Mouse (Mus musculus): ENCODE measurements around the gene 9130213A22Rik. TPM values are rescaled to one million over a fixed set of nuclear protein-coding genes. Genes with fewer than 3 reads are reported as not detected.

The 9130213A22Rik gene
- total and polyA plus RNA-seq, 3 experiments = 0.08 to 0.26 TPM; not detected in 1

Other genes with a start within 250 kb of the 9130213A22Rik start
- 0.23 TPM in 2 replicates for gene Rnf222, start 234.0 kb downstream of the 9130213A22Rik start, total RNA-seq (2012; rRNA removed)
- under 1 TPM in 1 of 2 experiments, not detected in 1; 0.28 TPM for gene Rnf222, start 234.0 kb downstream of the 9130213A22Rik start, polyA plus RNA-seq (2012; ENCODE audit: insufficient read depth in 1 of 2, insufficient read length in 2 of 2, low read depth in 1 of 2, low replicate concordance in 2 of 2, missing spikeins in 1 of 2)
- gene Rpl26, start 221.0 kb downstream of the 9130213A22Rik start, total RNA-seq (2012; rRNA removed) = 5,179 and 5,512 TPM in 2 replicates
- 1,000 to 10,000 TPM in 1 of 2 experiments, not detected in 1; 3,167 TPM for gene Rpl26, start 221.0 kb downstream of the 9130213A22Rik start, polyA plus RNA-seq (2012; ENCODE audit: insufficient read depth in 1 of 2, insufficient read length in 2 of 2, low read depth in 1 of 2, low replicate concordance in 2 of 2, missing spikeins in 1 of 2)
- gene Odf4, start 195.5 kb downstream of the 9130213A22Rik start, total RNA-seq (2012; rRNA removed) = not detected in 2 replicates
- gene Odf4, start 195.5 kb downstream of the 9130213A22Rik start, polyA plus RNA-seq (2012; ENCODE audit: insufficient read depth in 1 of 2, insufficient read length in 2 of 2, low read depth in 1 of 2, low replicate concordance in 2 of 2, missing spikeins in 1 of 2) = not detected
- gene Arhgef15, start 165.1 kb downstream of the 9130213A22Rik start, total RNA-seq (2012; rRNA removed) = 0.23 TPM in 1 of 2 replicates, not detected in the other
- gene Arhgef15, start 165.1 kb downstream of the 9130213A22Rik start, polyA plus RNA-seq (2012; ENCODE audit: insufficient read depth in 1 of 2, insufficient read length in 2 of 2, low read depth in 1 of 2, low replicate concordance in 2 of 2, missing spikeins in 1 of 2) = under 1 TPM in 1 of 2 experiments, not detected in 1; 0.74 TPM
- gene Slc25a35, start 154.5 kb downstream of the 9130213A22Rik start, total RNA-seq (2012; rRNA removed) = 3.3 and 4.9 TPM in 2 replicates
- gene Slc25a35, start 154.5 kb downstream of the 9130213A22Rik start, polyA plus RNA-seq (2012; ENCODE audit: insufficient read depth in 1 of 2, insufficient read length in 2 of 2, low read depth in 1 of 2, low replicate concordance in 2 of 2, missing spikeins in 1 of 2) = 1 to 10 TPM in 1 of 2 experiments, not detected in 1; 3.3 TPM
- gene Rangrf, start 147.4 kb downstream of the 9130213A22Rik start, total RNA-seq (2012; rRNA removed) = 182 and 207 TPM in 2 replicates
- gene Rangrf, start 147.4 kb downstream of the 9130213A22Rik start, polyA plus RNA-seq (2012; ENCODE audit: insufficient read depth in 1 of 2, insufficient read length in 2 of 2, low read depth in 1 of 2, low replicate concordance in 2 of 2, missing spikeins in 1 of 2) = 100 to 1,000 TPM in 1 of 2 experiments, not detected in 1; 159 TPM
- 124 and 130 TPM in 2 replicates for gene Pfas, start 114.1 kb downstream of the 9130213A22Rik start, total RNA-seq (2012; rRNA removed)
- gene Pfas, start 114.1 kb downstream of the 9130213A22Rik start, polyA plus RNA-seq (2012; ENCODE audit: insufficient read depth in 1 of 2, insufficient read length in 2 of 2, low read depth in 1 of 2, low replicate concordance in 2 of 2, missing spikeins in 1 of 2) = 100 to 1,000 TPM in 1 of 2 experiments, 10 to 100 TPM in 1; 63.5 to 149 TPM
- gene Ctc1, start 106.7 kb downstream of the 9130213A22Rik start, total RNA-seq (2012; rRNA removed) = 16.0 and 19.5 TPM in 2 replicates
- gene Ctc1, start 106.7 kb downstream of the 9130213A22Rik start, polyA plus RNA-seq (2012; ENCODE audit: insufficient read depth in 1 of 2, insufficient read length in 2 of 2, low read depth in 1 of 2, low replicate concordance in 2 of 2, missing spikeins in 1 of 2) = 10 to 100 TPM in 1 of 2 experiments, not detected in 1; 59.1 TPM
- gene Aurkb, start 76.9 kb downstream of the 9130213A22Rik start, total RNA-seq (2012; rRNA removed) = 120 and 124 TPM in 2 replicates
- 100 to 1,000 TPM; 159 to 170 TPM for gene Aurkb, start 76.9 kb downstream of the 9130213A22Rik start, polyA plus RNA-seq (2012; ENCODE audit: insufficient read depth in 1 of 2, insufficient read length in 2 of 2, low read depth in 1 of 2, low replicate concordance in 2 of 2, missing spikeins in 1 of 2)
- 9.2 and 10.2 TPM in 2 replicates for gene Borcs6, start 62.9 kb downstream of the 9130213A22Rik start, total RNA-seq (2012; rRNA removed)
- 1 to 10 TPM in 1 of 2 experiments, not detected in 1; 9.3 TPM for gene Borcs6, start 62.9 kb downstream of the 9130213A22Rik start, polyA plus RNA-seq (2012; ENCODE audit: insufficient read depth in 1 of 2, insufficient read length in 2 of 2, low read depth in 1 of 2, low replicate concordance in 2 of 2, missing spikeins in 1 of 2)
- gene Tmem107, start 51.8 kb downstream of the 9130213A22Rik start, total RNA-seq (2012; rRNA removed) = 44.8 and 47.0 TPM in 2 replicates
- 10 to 100 TPM in 1 of 2 experiments, not detected in 1; 79.5 TPM for gene Tmem107, start 51.8 kb downstream of the 9130213A22Rik start, polyA plus RNA-seq (2012; ENCODE audit: insufficient read depth in 1 of 2, insufficient read length in 2 of 2, low read depth in 1 of 2, low replicate concordance in 2 of 2, missing spikeins in 1 of 2)
- gene Vamp2, start 34.1 kb downstream of the 9130213A22Rik start, total RNA-seq (2012; rRNA removed) = 3.3 and 4.2 TPM in 2 replicates
- gene Vamp2, start 34.1 kb downstream of the 9130213A22Rik start, polyA plus RNA-seq (2012; ENCODE audit: insufficient read depth in 1 of 2, insufficient read length in 2 of 2, low read depth in 1 of 2, low replicate concordance in 2 of 2, missing spikeins in 1 of 2) = 10 to 100 TPM in 1 of 2 experiments, not detected in 1; 28.9 TPM
- 4.5 and 5.6 TPM in 2 replicates for gene Per1, start 27.4 kb downstream of the 9130213A22Rik start, total RNA-seq (2012; rRNA removed)
- 10 to 100 TPM in 1 of 2 experiments, not detected in 1; 34.9 TPM for gene Per1, start 27.4 kb downstream of the 9130213A22Rik start, polyA plus RNA-seq (2012; ENCODE audit: insufficient read depth in 1 of 2, insufficient read length in 2 of 2, low read depth in 1 of 2, low replicate concordance in 2 of 2, missing spikeins in 1 of 2)
- gene Hes7, start 2.2 kb downstream of the 9130213A22Rik start, total RNA-seq (2012; rRNA removed) = 0.08 TPM in 1 of 2 replicates, not detected in the other
- gene Hes7, start 2.2 kb downstream of the 9130213A22Rik start, polyA plus RNA-seq (2012; ENCODE audit: insufficient read depth in 1 of 2, insufficient read length in 2 of 2, low read depth in 1 of 2, low replicate concordance in 2 of 2, missing spikeins in 1 of 2) = 1 to 10 TPM in 1 of 2 experiments, not detected in 1; 1.4 TPM
- gene Aloxe3, start 3.3 kb upstream of the 9130213A22Rik start, total RNA-seq (2012; rRNA removed) = not detected in 2 replicates
- under 1 TPM in 1 of 2 experiments, not detected in 1; 0.13 TPM for gene Aloxe3, start 3.3 kb upstream of the 9130213A22Rik start, polyA plus RNA-seq (2012; ENCODE audit: insufficient read depth in 1 of 2, insufficient read length in 2 of 2, low read depth in 1 of 2, low replicate concordance in 2 of 2, missing spikeins in 1 of 2)
- not detected in 2 replicates for gene Alox12b, start 34.4 kb upstream of the 9130213A22Rik start, total RNA-seq (2012; rRNA removed)
- not detected for gene Alox12b, start 34.4 kb upstream of the 9130213A22Rik start, polyA plus RNA-seq (2012; ENCODE audit: insufficient read depth in 1 of 2, insufficient read length in 2 of 2, low read depth in 1 of 2, low replicate concordance in 2 of 2, missing spikeins in 1 of 2)
- gene Alox8, start 75.3 kb upstream of the 9130213A22Rik start, total RNA-seq (2012; rRNA removed) = 0.31 and 0.56 TPM in 2 replicates
- under 1 TPM in 1 of 2 experiments, not detected in 1; 0.07 TPM for gene Alox8, start 75.3 kb upstream of the 9130213A22Rik start, polyA plus RNA-seq (2012; ENCODE audit: insufficient read depth in 1 of 2, insufficient read length in 2 of 2, low read depth in 1 of 2, low replicate concordance in 2 of 2, missing spikeins in 1 of 2)
- gene Gucy2e, start 114.4 kb upstream of the 9130213A22Rik start, total RNA-seq (2012; rRNA removed) = not detected in 2 replicates
- gene Gucy2e, start 114.4 kb upstream of the 9130213A22Rik start, polyA plus RNA-seq (2012; ENCODE audit: insufficient read depth in 1 of 2, insufficient read length in 2 of 2, low read depth in 1 of 2, low replicate concordance in 2 of 2, missing spikeins in 1 of 2) = not detected
- 16.5 and 17.8 TPM in 2 replicates for gene Cntrob, start 201.2 kb upstream of the 9130213A22Rik start, total RNA-seq (2012; rRNA removed)
- 10 to 100 TPM in 1 of 2 experiments, not detected in 1; 38.3 TPM for gene Cntrob, start 201.2 kb upstream of the 9130213A22Rik start, polyA plus RNA-seq (2012; ENCODE audit: insufficient read depth in 1 of 2, insufficient read length in 2 of 2, low read depth in 1 of 2, low replicate concordance in 2 of 2, missing spikeins in 1 of 2)
- 57.6 and 58.6 TPM in 2 replicates for gene Trappc1, start 201.4 kb upstream of the 9130213A22Rik start, total RNA-seq (2012; rRNA removed)
- 10 to 100 TPM in 1 of 2 experiments, not detected in 1; 89.8 TPM for gene Trappc1, start 201.4 kb upstream of the 9130213A22Rik start, polyA plus RNA-seq (2012; ENCODE audit: insufficient read depth in 1 of 2, insufficient read length in 2 of 2, low read depth in 1 of 2, low replicate concordance in 2 of 2, missing spikeins in 1 of 2)
- gene Kcnab3, start 203.7 kb upstream of the 9130213A22Rik start, total RNA-seq (2012; rRNA removed) = 3.0 and 3.8 TPM in 2 replicates
- 1 to 10 TPM in 1 of 2 experiments, not detected in 1; 6.2 TPM for gene Kcnab3, start 203.7 kb upstream of the 9130213A22Rik start, polyA plus RNA-seq (2012; ENCODE audit: insufficient read depth in 1 of 2, insufficient read length in 2 of 2, low read depth in 1 of 2, low replicate concordance in 2 of 2, missing spikeins in 1 of 2)
- 6.4 and 11.5 TPM in 2 replicates for gene Rnf227, start 217.9 kb upstream of the 9130213A22Rik start, total RNA-seq (2012; rRNA removed)
- gene Rnf227, start 217.9 kb upstream of the 9130213A22Rik start, polyA plus RNA-seq (2012; ENCODE audit: insufficient read depth in 1 of 2, insufficient read length in 2 of 2, low read depth in 1 of 2, low replicate concordance in 2 of 2, missing spikeins in 1 of 2) = 10 to 100 TPM in 1 of 2 experiments, not detected in 1; 12.4 TPM
- 37.3 and 65.8 TPM in 2 replicates for gene Chd3, start 246.8 kb upstream of the 9130213A22Rik start, total RNA-seq (2012; rRNA removed)
- 10 to 100 TPM in 1 of 2 experiments, not detected in 1; 84.9 TPM for gene Chd3, start 246.8 kb upstream of the 9130213A22Rik start, polyA plus RNA-seq (2012; ENCODE audit: insufficient read depth in 1 of 2, insufficient read length in 2 of 2, low read depth in 1 of 2, low replicate concordance in 2 of 2, missing spikeins in 1 of 2)

All from MEL (cell line).